In the genomic region with DNA sequence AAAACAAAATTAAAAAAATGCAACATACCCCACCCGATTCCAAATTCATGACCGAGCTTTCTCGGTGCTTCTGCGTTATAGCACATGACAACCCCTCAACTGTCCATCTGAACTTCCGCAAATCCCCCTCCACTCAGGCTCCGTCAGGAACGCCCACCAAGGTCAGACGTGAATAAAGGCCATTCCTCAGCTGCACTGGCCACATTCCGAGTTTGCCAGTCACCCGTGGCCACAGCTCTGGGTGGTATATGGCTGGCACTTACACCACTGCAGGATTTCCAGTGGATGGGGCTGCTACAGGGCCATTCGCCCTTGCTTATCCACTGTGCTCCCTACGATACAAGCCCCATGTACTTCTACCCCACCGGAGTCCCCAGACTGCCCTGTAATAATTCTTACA, we compare ENCODE assay signal across 14 mouse cellular contexts.
"Had no signal": no experiment of that assay in that cellular context is flagged by ENCODE, and none has a peak within 500 bp of the region (broad histone marks: within the 10 kb centered on the region; RNA-seq: fewer than 3 reads in every experiment).

No protein-coding gene starts in this region.

- H3K9ac ChIP-seq: limb, embryonic 12.5 days; liver, embryonic 13.5 days; liver, postnatal 0 days; lung, embryonic 15.5 days; midbrain, embryonic 13.5 days; neural tube, embryonic 15.5 days had no signal

- H3K36me3 ChIP-seq: liver, embryonic 13.5 days; lung, embryonic 15.5 days; neural tube, embryonic 15.5 days had no signal

- ATAC-seq: liver, postnatal 0 days; midbrain, embryonic 13.5 days had no signal

- H3K9me3 ChIP-seq: limb, embryonic 12.5 days; liver, embryonic 13.5 days; lung, embryonic 15.5 days; midbrain, embryonic 13.5 days; neural tube, embryonic 15.5 days had no signal

- H3K27ac ChIP-seq: layer of hippocampus, adult 2 months; limb, embryonic 12.5 days; liver, embryonic 13.5 days; lung, embryonic 15.5 days; midbrain, embryonic 13.5 days; neural tube, embryonic 15.5 days had no signal

- H3K4me3 ChIP-seq: layer of hippocampus, adult 2 months; limb, embryonic 12.5 days; liver, embryonic 13.5 days; lung, embryonic 15.5 days; midbrain, embryonic 13.5 days; myocyte; neural tube, embryonic 15.5 days had no signal

- H3K4me2 ChIP-seq: limb, embryonic 12.5 days; liver, embryonic 13.5 days; lung, embryonic 15.5 days; midbrain, embryonic 13.5 days; neural tube, embryonic 15.5 days had no signal

- H3K27me3 ChIP-seq: limb, embryonic 12.5 days; lung, embryonic 15.5 days; midbrain, embryonic 13.5 days; neural tube, embryonic 15.5 days had no signal

- DNase-seq: kidney, postnatal 10 days; kidney, postnatal 4 days; liver; liver, embryonic 13.5 days; liver, postnatal 0 days; right cerebral cortex, adult 18-20 months; right cerebral cortex, postnatal 25 days; thymus, postnatal 36 days had no signal
